Mouse (Mus musculus) bone marrow macrophage, adult 2 months (primary cell): Measurements from ENCODE around the gene Ldb1.

Experiments used
- CTCF ChIP-seq: IDR thresholded peaks from 2 replicates; pipeline ENCODE4 v1.5.1; 2012; ENCODE audit warnings: low read depth, mild to moderate bottlenecking, low read length, moderate library complexity
- POLR2A ChIP-seq: IDR thresholded peaks from 2 replicates; pipeline ENCODE4 v1.6.1; 2012; ENCODE audit warnings: mild to moderate bottlenecking, low read depth, low read length, borderline replicate concordance

GRCm38 (mm10) chr19:45998694-45999217 lies 46.3 kb downstream of the Ldb1 start:
- TF ChIP-seq POLR2A: no peak
- TF ChIP-seq CTCF: no peak
